ENCODE assay signal across 9 mouse cellular contexts in the genomic region with DNA sequence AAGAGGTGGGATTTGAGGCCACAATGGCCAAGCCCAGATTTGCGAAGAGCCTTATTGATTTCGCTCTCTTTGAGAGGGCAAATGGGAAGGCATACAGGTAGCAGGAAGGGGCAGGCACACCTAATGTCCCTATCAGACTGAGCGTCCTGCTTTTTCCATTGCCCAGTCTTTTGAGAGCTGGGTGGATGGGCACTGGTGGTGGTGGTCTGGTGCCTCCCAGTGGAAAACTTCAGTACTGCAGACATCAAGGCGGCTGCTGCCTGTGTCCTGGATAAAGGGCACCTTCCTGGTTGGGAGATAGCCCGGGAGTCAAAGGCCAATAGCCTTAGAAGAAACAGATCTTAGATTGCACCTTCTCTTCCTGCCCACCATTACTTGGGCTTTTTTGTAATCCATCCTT. TPM values are rescaled to one million over a fixed set of nuclear protein-coding genes. Genes with fewer than 3 reads are reported as not detected.
DNase-seq lines count a peak whose midpoint lies in the region; ATAC-seq lines count a peak whose summit lies in the region.
"Had no signal": no experiment of that assay in that cellular context is flagged by ENCODE, and none has a peak within 500 bp of the region (broad histone marks: within the 10 kb centered on the region; RNA-seq: fewer than 3 reads in every experiment).

No protein-coding gene starts in this region.

- ATAC-seq in activated CD4-positive, CD25-positive, alpha-beta regulatory T cell, adult 4 months, result no peak

- intact Hi-C loops in heart, postnatal 14 days (cut with DNase I), result loop anchor here (1.0 to 5.0 kb wide), 4 partner anchors 110 to 274 kb away; no protein-coding TSS in a partner anchor

- peak; percentile 63 for DNase-seq in ES-CJ7 (ENCODE audit: low read depth, low spot score)
- peak; percentile 74 for DNase-seq in adrenal gland, adult 8-10 months
- DNase-seq in embryo, embryonic 9.5 days (ENCODE audit: extremely low spot score), result peak; percentile 78
- DNase-seq in heart, postnatal 14 days, result peak; percentile 80 to 87
- DNase-seq in layer of hippocampus, postnatal 25 days (ENCODE audit: extremely low spot score in 1 of 2, low spot score in 1 of 2), result peak; percentile 57 to 87
- DNase-seq in mesoderm, embryonic 11.5 days (ENCODE audit: low read depth, low spot score), result peak; percentile 77
- peak; percentile 22 to 63 for DNase-seq in spleen, adult 18-20 months

RNA-seq across cellular contexts. Expression of a gene that starts 47.4 kb away (rescaled TPM):
- 1 to 10 TPM in 1 of 4 experiments, not detected in 3; 1.0 TPM for total RNA-seq in adrenal gland, adult 8-10 months (2022)
- total RNA-seq in heart, postnatal 14 days (2021), result not detected
- total RNA-seq in layer of hippocampus, postnatal 25 days (2021), result 1 to 10 TPM in 1 of 2 experiments, under 1 TPM in 1; 0.52 to 2.0 TPM
- polyA plus RNA-seq in activated CD4-positive, CD25-positive, alpha-beta regulatory T cell, adult 4 months (2017; shearing (Covaris generic)), result not detected
- polyA plus RNA-seq: heart, embryonic 13.5 days had no signal
